Mouse (Mus musculus): ENCODE data around the gene Magea2. TPM values are rescaled to one million over a fixed set of nuclear protein-coding genes. Genes with fewer than 3 reads are reported as not detected.
"Not testable (repeated sequence)": the region's sequence is repeated elsewhere in the genome, so short reads cannot be mapped to it uniquely, and the experiment has no call there.

Gene Magea2
- polyA plus RNA-seq (2014; fragmentation: Nextera tagmentation; extraction: Ambion mirVana), result not detected in 2 replicates

DNA sequence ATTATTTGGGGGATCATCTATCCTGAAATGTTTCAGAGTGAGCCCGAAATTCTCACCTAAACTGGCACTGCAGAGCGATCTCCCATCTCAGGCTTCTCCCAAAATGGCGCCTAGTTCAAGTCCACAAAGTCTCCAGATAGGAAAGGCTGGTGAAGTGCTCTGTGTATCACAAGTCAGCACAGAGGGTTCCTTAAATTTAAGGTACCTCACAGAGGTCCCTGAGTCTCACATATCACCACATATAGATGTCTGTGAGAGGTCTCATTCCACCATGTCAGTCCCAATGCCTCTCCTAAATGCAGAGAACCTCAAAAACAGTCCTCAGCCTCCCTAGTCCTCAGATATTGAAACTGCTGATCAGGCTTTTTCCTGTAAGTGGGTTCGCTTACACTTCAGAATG is at the start of gene Magea2:
Gene Magea2, minus strand, starts transcription at position 101 of the 400 bp plus-strand sequence.
- H3K4me1 ChIP-seq (ENCODE audit: control insufficient read depth, insufficient read depth, low read length); ATAC-seq (ENCODE audit: insufficient read depth, low FRiP score, low TSS enrichment); H3K27me3 ChIP-seq (ENCODE audit: control insufficient read depth, insufficient read depth, low read length); H3K4me3 ChIP-seq (ENCODE audit: low read depth, low read length); H3K27ac ChIP-seq (ENCODE audit: low read depth, low read length); DNase-seq (ENCODE audit: low spot score); H3K9ac ChIP-seq (ENCODE audit: low read length); H3K36me3 ChIP-seq (ENCODE audit: control insufficient read depth, insufficient read depth, low read length); H3K9me3 ChIP-seq (ENCODE audit: control insufficient read depth, low read length); H3K4me2 ChIP-seq (ENCODE audit: low read depth): not testable (repeated sequence)
- WGBS, result 80% methylated on average over 2 of the region's 4 CpGs

DNA sequence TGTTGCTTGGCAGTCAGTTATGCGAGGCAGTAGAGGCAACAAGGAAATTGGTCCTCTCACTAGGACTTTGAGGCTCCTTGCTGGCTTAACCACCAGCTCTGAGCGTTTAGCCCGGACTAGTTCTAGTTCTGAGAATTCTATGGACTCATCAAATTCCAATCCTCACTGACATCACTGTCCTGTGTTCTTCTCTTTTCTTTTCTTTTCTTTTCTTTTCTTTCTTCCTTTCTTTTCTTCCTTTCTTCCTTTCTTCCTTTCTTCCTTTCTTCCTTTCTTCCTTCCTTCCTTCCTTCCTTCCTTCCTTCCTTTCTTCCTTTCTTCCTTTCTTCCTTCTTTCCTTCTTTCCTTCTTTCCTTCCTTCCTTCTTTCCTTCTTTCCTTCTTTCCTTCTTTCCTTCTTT is 34.8 kb upstream of the Magea2 start, which contains the start of gene Cldn34b2:
Gene Cldn34b2, minus strand, starts transcription at position 101 of the 400 bp plus-strand sequence.
- not testable (repeated sequence) for H3K36me3 ChIP-seq (ENCODE audit: control insufficient read depth, insufficient read depth, low read length); H3K4me1 ChIP-seq (ENCODE audit: control insufficient read depth, insufficient read depth, low read length); H3K9me3 ChIP-seq (ENCODE audit: control insufficient read depth, low read length); H3K27me3 ChIP-seq (ENCODE audit: control insufficient read depth, insufficient read depth, low read length); H3K4me2 ChIP-seq (ENCODE audit: low read depth); H3K27ac ChIP-seq (ENCODE audit: low read depth, low read length); DNase-seq (ENCODE audit: low spot score); H3K9ac ChIP-seq (ENCODE audit: low read length); ATAC-seq (ENCODE audit: insufficient read depth, low FRiP score, low TSS enrichment); H3K4me3 ChIP-seq (ENCODE audit: low read depth, low read length)
- WGBS, result 93% methylated on average over 3 of the region's 3 CpGs

DNA sequence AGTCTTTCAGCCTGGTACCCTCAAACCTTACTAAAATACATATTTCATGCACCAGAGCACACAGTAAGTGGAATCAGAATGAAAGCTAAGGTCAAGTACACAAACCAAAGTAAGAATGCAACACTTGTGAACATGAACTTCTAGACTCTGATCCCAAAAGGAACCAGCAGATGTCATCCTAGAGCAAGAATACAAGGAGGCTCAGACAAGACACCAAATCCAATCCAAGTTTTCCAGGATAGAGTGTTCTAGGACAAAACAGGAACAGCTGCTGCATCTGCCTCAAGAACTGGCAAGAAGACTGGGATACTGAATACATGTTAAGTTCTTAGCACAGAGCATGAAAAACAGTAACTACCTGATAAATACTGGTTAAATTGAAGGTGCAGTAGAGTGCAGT is 4.6 kb upstream of the Magea2 start:
- ATAC-seq (ENCODE audit: insufficient read depth, low FRiP score, low TSS enrichment), result no peak
- DNase-seq (ENCODE audit: low spot score), result no peak
- Histone ChIP-seq H3K27ac (ENCODE audit: low read depth, low read length) (no peak overlapping the region), H3K27me3 (ENCODE audit: control insufficient read depth, insufficient read depth, low read length) (no peaks in the 10 kb centered on the region), H3K9ac (ENCODE audit: low read length) (no peak overlapping the region), H3K4me3 (ENCODE audit: low read depth, low read length) (no peak overlapping the region), H3K4me2 (ENCODE audit: low read depth) (no peak overlapping the region), H3K36me3 (ENCODE audit: control insufficient read depth, insufficient read depth, low read length) (no peaks in the 10 kb centered on the region), H3K9me3 (ENCODE audit: control insufficient read depth, low read length) (no peaks in the 10 kb centered on the region), H3K4me1 (ENCODE audit: control insufficient read depth, insufficient read depth, low read length) (no peaks in the 10 kb centered on the region)

DNA sequence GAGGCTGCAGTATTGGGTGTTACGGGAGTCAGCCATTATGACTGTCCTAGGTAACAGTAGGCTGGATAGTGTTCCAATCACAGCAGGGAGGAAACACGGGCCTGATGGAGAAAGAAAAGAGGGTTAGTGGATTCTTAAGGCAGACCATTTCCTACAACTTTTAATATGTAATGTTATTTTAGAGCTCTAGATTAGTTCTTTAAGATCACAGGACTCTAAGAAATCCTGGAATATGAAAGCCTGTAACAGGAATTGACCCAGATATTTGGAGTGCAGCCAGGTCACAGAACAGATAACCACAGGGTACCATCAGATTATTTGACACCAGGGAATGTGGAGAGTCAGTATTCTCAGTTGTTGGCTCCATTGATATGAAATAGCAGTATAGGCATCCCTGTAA is 3.8 kb downstream of the Magea2 start, which contains the start of gene Magea1:
Gene Magea1, minus strand, starts transcription at position 101 of the 400 bp plus-strand sequence.
- H3K27me3 ChIP-seq (ENCODE audit: control insufficient read depth, insufficient read depth, low read length); H3K9me3 ChIP-seq (ENCODE audit: control insufficient read depth, low read length); ATAC-seq (ENCODE audit: insufficient read depth, low FRiP score, low TSS enrichment); H3K4me1 ChIP-seq (ENCODE audit: control insufficient read depth, insufficient read depth, low read length); H3K9ac ChIP-seq (ENCODE audit: low read length); H3K4me3 ChIP-seq (ENCODE audit: low read depth, low read length); H3K27ac ChIP-seq (ENCODE audit: low read depth, low read length); H3K4me2 ChIP-seq (ENCODE audit: low read depth); DNase-seq (ENCODE audit: low spot score); H3K36me3 ChIP-seq (ENCODE audit: control insufficient read depth, insufficient read depth, low read length): not testable (repeated sequence)
- whole genome bisulfite sequencing, result 70% methylated on average over 1 of the region's 2 CpGs

DNA sequence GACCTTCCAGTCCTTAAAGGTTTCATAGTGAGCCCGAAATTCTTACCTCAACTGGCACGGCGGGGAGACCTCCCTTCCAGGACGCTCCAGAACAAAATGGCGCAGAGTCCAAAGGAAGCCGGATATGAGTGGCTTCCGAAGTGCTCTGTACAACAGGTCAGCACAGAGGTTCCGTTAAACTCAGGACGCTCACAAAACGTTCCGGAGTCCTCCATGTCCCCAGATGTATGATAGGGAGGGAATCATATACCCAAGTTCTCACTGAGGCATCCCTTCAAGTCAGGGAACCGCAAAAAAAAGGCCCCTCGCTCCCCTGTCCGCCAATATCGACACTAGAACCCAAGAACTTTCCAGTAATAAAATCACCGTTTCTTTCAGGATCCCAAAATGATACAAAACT is 30.4 kb downstream of the Magea2 start, which contains the start of gene Magea5:
Gene Magea5, minus strand, starts transcription at position 101 of the 400 bp plus-strand sequence.
- 83% methylated on average over 12 of the region's 16 CpGs for WGBS

DNA sequence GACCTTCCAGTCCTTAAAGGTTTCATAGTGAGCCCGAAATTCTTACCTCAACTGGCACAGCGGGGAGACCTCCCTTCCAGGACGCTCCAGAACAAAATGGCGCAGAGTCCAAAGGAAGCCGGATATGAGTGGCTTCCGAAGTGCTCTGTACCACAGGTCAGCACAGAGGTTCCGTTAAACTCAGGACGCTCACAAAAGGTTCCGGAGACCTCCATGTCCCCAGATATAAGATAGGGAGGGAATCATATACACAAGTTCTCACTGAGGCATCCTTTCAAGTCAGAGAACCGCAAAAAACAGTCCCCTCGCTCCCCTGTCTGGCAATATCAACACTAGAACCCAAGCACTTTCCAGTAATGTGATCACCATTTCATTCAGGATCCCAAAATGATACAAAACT is 97.7 kb downstream of the Magea2 start, which contains the start of gene Magea8:
Gene Magea8, minus strand, starts transcription at position 101 of the 400 bp plus-strand sequence.
- not testable (repeated sequence) for H3K27me3 ChIP-seq (ENCODE audit: control insufficient read depth, insufficient read depth, low read length); ATAC-seq (ENCODE audit: insufficient read depth, low FRiP score, low TSS enrichment)

More for the DNA sequence above, 30.4 kb downstream of the Magea2 start, which contains the start of gene Magea5:
- not testable (repeated sequence) for DNase-seq (ENCODE audit: low spot score); H3K9ac ChIP-seq (ENCODE audit: low read length); ATAC-seq (ENCODE audit: insufficient read depth, low FRiP score, low TSS enrichment); H3K36me3 ChIP-seq (ENCODE audit: control insufficient read depth, insufficient read depth, low read length); H3K27me3 ChIP-seq (ENCODE audit: control insufficient read depth, insufficient read depth, low read length); H3K4me2 ChIP-seq (ENCODE audit: low read depth); H3K4me1 ChIP-seq (ENCODE audit: control insufficient read depth, insufficient read depth, low read length); H3K4me3 ChIP-seq (ENCODE audit: low read depth, low read length); H3K9me3 ChIP-seq (ENCODE audit: control insufficient read depth, low read length); H3K27ac ChIP-seq (ENCODE audit: low read depth, low read length)

More for the DNA sequence above, 97.7 kb downstream of the Magea2 start, which contains the start of gene Magea8:
- H3K9me3 ChIP-seq (ENCODE audit: control insufficient read depth, low read length); H3K4me1 ChIP-seq (ENCODE audit: control insufficient read depth, insufficient read depth, low read length); H3K9ac ChIP-seq (ENCODE audit: low read length); H3K27ac ChIP-seq (ENCODE audit: low read depth, low read length); H3K36me3 ChIP-seq (ENCODE audit: control insufficient read depth, insufficient read depth, low read length); H3K4me3 ChIP-seq (ENCODE audit: low read depth, low read length); DNase-seq (ENCODE audit: low spot score); H3K4me2 ChIP-seq (ENCODE audit: low read depth): not testable (repeated sequence)
- 87% methylated on average over 11 of the region's 11 CpGs for WGBS

Other genes with a start within 250 kb of the Magea2 start
- gene Cldn34b1, start 203.4 kb downstream of the Magea2 start, polyA plus RNA-seq (2014; fragmentation: Nextera tagmentation; extraction: Ambion mirVana), result not detected in 2 replicates
- not detected in 2 replicates for gene Magea6, start 157.7 kb downstream of the Magea2 start, polyA plus RNA-seq (2014; fragmentation: Nextera tagmentation; extraction: Ambion mirVana)
- gene Magea3, start 144.2 kb downstream of the Magea2 start, polyA plus RNA-seq (2014; fragmentation: Nextera tagmentation; extraction: Ambion mirVana), result not detected in 2 replicates
- not detected in 2 replicates for gene Magea8, start 97.8 kb downstream of the Magea2 start, polyA plus RNA-seq (2014; fragmentation: Nextera tagmentation; extraction: Ambion mirVana)
- gene Magea5, start 30.5 kb downstream of the Magea2 start, polyA plus RNA-seq (2014; fragmentation: Nextera tagmentation; extraction: Ambion mirVana), result not detected in 2 replicates
- gene Magea1, start 3.9 kb downstream of the Magea2 start, polyA plus RNA-seq (2014; fragmentation: Nextera tagmentation; extraction: Ambion mirVana), result not detected in 2 replicates
- gene Cldn34b2, start 34.7 kb upstream of the Magea2 start, polyA plus RNA-seq (2014; fragmentation: Nextera tagmentation; extraction: Ambion mirVana), result not detected in 2 replicates
- 83.0 and 91.4 TPM in 2 replicates for gene Sat1, start 122.8 kb upstream of the Magea2 start, polyA plus RNA-seq (2014; fragmentation: Nextera tagmentation; extraction: Ambion mirVana)
- 25.6 and 27.1 TPM in 2 replicates for gene Acot9, start 168.8 kb upstream of the Magea2 start, polyA plus RNA-seq (2014; fragmentation: Nextera tagmentation; extraction: Ambion mirVana)
- gene Prdx4, start 247.1 kb upstream of the Magea2 start, polyA plus RNA-seq (2014; fragmentation: Nextera tagmentation; extraction: Ambion mirVana), result 227 and 238 TPM in 2 replicates

All from neural tube, embryonic 11.5 days (tissue).